Mouse (Mus musculus) liver, embryonic 14.5 days (tissue): ENCODE data around the gene Slc30a4. TPM values are rescaled to one million over a fixed set of nuclear protein-coding genes. Genes with fewer than 3 reads are reported as not detected.

Experiments
- ATAC-seq: fragments of 200-750 bp; cut with Nextera tagmentation; 2 replicates; pipeline ENCODE4 v1.8.0; 2017; ENCODE audit warnings: moderate number of reproducible peaks, mild to moderate bottlenecking, moderate library complexity; ENCODE audit not compliant: insufficient read depth
- DNase-seq, 3 experiments: peaks; one replicate each; pipeline ENCODE4 v3.0.0-alpha.2; 2012 to 2013; ENCODE audit warnings: low read depth in 3 of 3, low spot score in 3 of 3
- H3K27ac ChIP-seq: fragments of 300-500 bp; sonication (generic); 2 replicates; pipeline ENCODE4 v1.5.1; 2014; ENCODE audit warnings: moderate library complexity, mild to moderate bottlenecking, control low read depth, inconsistent platforms
- H3K27me3 ChIP-seq: fragments of 300-500 bp; sonication (generic); 2 replicates; pipeline ENCODE4 v1.6.1; 2014; ENCODE audit warnings: mild to moderate bottlenecking, low read length, moderate library complexity; ENCODE audit not compliant: control insufficient read depth, insufficient read depth
- H3K36me3 ChIP-seq: fragments of 300-500 bp; sonication (generic); replicated peaks from 2 replicates; pipeline ENCODE4 v1.6.1; 2014; ENCODE audit warnings: low read depth; ENCODE audit not compliant: control insufficient read depth, insufficient read depth
- H3K4me1 ChIP-seq, 2 experiments: fragments of 200-500 bp in 1 of 2; fragments of 300-500 bp in 1 of 2; sonication (generic) in 1 of 2; replicated peaks; 2 replicates each; pipeline ENCODE4 v1.6.1; 2012 to 2014; ENCODE audit warnings: antibody characterized with exemption in 1 of 2, inconsistent platforms in 1 of 2, low read length in 1 of 2; ENCODE audit not compliant: control insufficient read depth in 2 of 2, insufficient read depth in 2 of 2
- H3K4me2 ChIP-seq: fragments of 300-500 bp; sonication (generic); 2 replicates; pipeline ENCODE4 v1.6.1; 2014; ENCODE audit warnings: low read depth, mild to moderate bottlenecking, control low read depth, moderate library complexity
- H3K4me3 ChIP-seq, 2 experiments: fragments of 200-500 bp in 1 of 2; fragments of 300-500 bp in 1 of 2; sonication (generic) in 1 of 2; 2 replicates each; pipeline ENCODE4 v1.5.1; 2012 to 2014; ENCODE audit warnings: low read depth in 2 of 2, low read length in 2 of 2, mild to moderate bottlenecking in 2 of 2, control low read depth in 1 of 2, inconsistent platforms in 1 of 2, moderate library complexity in 1 of 2; ENCODE audit not compliant: insufficient read depth in 1 of 2
- H3K9ac ChIP-seq: fragments of 300-500 bp; sonication (generic); replicated peaks from 2 replicates; pipeline ENCODE4 v1.6.1; 2014; ENCODE audit warnings: mild to moderate bottlenecking, control low read depth, moderate library complexity
- H3K9me3 ChIP-seq: fragments of 300-500 bp; sonication (generic); 2 replicates; pipeline ENCODE4 v1.6.1; 2016; ENCODE audit warnings: low read length, mixed read lengths; ENCODE audit not compliant: control insufficient read depth
- CTCF ChIP-seq: IDR thresholded peaks from 2 replicates; pipeline ENCODE4 v1.5.1; 2016; ENCODE audit warnings: antibody characterized with exemption, low read depth, control low read depth
- EP300 ChIP-seq: IDR thresholded peaks from 2 replicates; pipeline ENCODE4 v1.6.1; 2016; ENCODE audit warnings: antibody characterized with exemption, low read depth
- WGBS: fragments of 180-500 bp; shearing (Covaris S2); extraction: QIAGEN DNeasy Blood & Tissue Kit; methylation state at CpG from one replicate; pipeline ENCODE4 v1.1.7; 2014; ENCODE audit not compliant: insufficient replicate concordance; 5-methylcytosine and 5-hydroxymethylcytosine counted together
- polyA plus RNA-seq, 2 experiments: library from polyadenylated mRNA; depleted of rRNA in 1 of 2; stranded (reverse) in 1 of 2; unstranded in 1 of 2; fragments of >200 nt; fragmentation: Nextera tagmentation in 1 of 2; extraction: Ambion mirVana in 1 of 2; gene quantifications; 2 replicates each; pipeline versions ENCODE4 v1.2.1 to v1.2.3; 2012 to 2014

The Slc30a4 gene
- 0.74 and 0.81 TPM in 2 replicates for polyA plus RNA-seq (2012; rRNA removed)
- 1.0 and 1.5 TPM in 2 replicates for polyA plus RNA-seq (2014; fragmentation: Nextera tagmentation; extraction: Ambion mirVana)

GRCm38 (mm10) chr2:122702181-122703036 is at the start of gene Slc30a4:
Gene Slc30a4, minus strand, starts transcription at chr2:122702663.
- under 1% methylated on average over 99 of the region's 111 CpGs for WGBS
- H3K9me3 ChIP-seq: no peaks in the 10 kb centered on the region
- H3K27ac ChIP-seq: no peak within 1 kb of the TSS
- H3K4me2 ChIP-seq: peak within 1 kb of the TSS; percentile 61
- no peaks in the 10 kb centered on the region for H3K36me3 ChIP-seq
- no peak for DNase-seq
- H3K4me1 ChIP-seq: no peaks in the 10 kb centered on the region
- peak within 1 kb of the TSS; percentile 54 to 71 for H3K4me3 ChIP-seq
- no peak for TF ChIP-seq CTCF
- TF ChIP-seq EP300: no peak
- ATAC-seq: peak; percentile 83
- H3K27me3 ChIP-seq: peaks cover 34% of the 10 kb centered on the region
- H3K9ac ChIP-seq: no peak within 1 kb of the TSS; the same call in 1 of the 2 replicates

DNA sequence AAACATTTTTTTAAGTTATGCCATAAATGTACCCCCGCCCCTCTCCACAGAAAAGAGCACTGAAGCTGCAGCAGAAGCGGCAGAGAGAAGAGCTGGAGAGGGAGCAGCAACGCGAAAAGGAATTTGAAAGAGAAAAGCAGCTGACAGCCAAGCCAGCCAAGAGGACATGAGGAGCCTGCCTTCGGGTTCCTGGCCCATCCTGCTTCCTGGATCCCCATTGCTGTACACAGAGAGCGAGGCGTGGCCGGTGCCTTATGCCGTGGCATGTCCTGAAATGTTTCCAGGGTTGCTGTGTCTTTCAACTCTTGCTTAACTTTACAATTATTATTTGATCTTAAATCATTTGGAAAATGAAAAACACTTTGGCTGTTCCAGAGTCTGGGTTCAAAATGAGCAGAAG is 44.0 kb upstream of the Slc30a4 start:
- no peaks in the 10 kb centered on the region for H3K36me3 ChIP-seq
- H3K9ac ChIP-seq: no peak overlapping the region
- no peaks in the 10 kb centered on the region for H3K4me1 ChIP-seq
- 74% methylated on average over 9 of the region's 9 CpGs for WGBS
- no peak overlapping the region for H3K27ac ChIP-seq
- no peaks in the 10 kb centered on the region for H3K27me3 ChIP-seq
- ATAC-seq (no peak), DNase-seq (no peak)
- no peaks in the 10 kb centered on the region for H3K9me3 ChIP-seq
- TF ChIP-seq EP300 (no peak), CTCF (no peak)
- H3K4me2 ChIP-seq: no peak overlapping the region
- no peak overlapping the region for H3K4me3 ChIP-seq

DNA sequence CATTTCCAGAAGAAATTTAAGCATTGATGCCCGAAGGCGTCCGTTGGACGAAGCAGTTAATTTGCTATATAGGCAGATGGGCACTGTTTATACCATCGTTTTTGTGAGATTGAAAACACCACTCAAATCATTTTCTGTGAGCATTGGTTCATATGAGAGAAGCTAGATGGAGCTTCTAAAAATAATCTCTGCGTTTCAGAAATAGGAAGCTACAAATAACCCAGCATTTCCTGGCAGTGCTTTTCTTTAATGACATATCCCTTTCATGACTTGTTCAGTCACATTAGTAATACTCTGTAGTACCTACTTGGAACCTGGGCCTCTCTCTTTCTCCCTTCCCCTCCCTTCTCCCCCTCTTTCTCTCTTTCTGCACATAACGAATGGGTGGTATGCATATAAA is 36.6 kb upstream of the Slc30a4 start:
- DNase-seq (no peak), ATAC-seq (no peak)
- Histone ChIP-seq H3K4me1 (peaks cover 5 to 6% of the 10 kb centered on the region in 2 experiments), H3K9me3 (no peaks in the 10 kb centered on the region), H3K9ac (peak overlapping the region; percentile 82), H3K27me3 (no peaks in the 10 kb centered on the region; the same call in 1 of the 2 replicates), H3K4me2 (peak overlapping the region; percentile 81), H3K36me3 (no peaks in the 10 kb centered on the region), H3K27ac (no peak overlapping the region), H3K4me3 (peak overlapping the region; percentile 73 to 79)
- no peak for TF ChIP-seq CTCF
- TF ChIP-seq EP300: no peak
- WGBS: 22% methylated on average over 7 of the region's 7 CpGs

DNA sequence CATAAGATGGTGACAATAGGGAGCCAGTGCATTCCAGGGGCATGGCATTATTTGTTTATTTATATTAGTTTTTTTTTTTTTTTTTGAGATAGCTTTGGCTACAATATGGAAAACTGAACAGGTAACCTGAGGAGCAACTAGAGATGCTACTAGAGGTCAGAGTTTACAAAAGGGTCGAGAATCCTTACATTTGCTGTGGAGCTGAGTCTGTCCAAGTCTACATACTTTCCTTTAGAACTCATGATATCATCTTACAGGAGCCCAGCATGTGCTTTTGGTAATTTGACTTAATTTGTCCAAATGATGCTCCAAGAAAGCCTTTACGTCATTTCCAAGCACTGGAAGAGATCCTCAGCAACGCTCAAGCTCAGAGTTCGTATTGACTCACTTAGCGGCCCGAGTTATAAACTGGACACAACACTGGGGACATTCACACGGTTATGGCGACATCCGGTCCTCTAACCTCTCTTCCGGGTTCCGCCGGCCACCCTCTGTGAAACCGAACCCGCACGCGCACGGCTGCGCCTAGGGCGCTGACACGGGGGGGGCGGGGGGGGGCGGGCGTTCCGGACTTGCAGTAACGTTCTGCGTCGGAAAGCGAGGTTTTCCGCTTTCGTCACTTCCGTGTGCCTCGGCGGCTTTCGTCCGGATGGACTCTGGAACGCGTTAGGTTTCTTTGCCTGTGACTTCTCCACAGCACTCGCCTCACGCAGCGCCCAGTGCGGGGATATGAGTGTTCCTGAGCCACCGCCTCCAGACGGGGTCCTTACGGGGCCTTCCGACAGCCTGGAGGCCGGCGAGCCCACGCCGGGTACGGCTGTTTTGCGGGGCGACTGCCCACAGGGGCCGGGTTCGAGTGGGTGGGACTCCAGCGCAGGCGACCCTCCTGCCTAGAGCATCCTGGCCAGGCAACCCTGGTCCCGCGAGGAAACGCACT is 35.7 kb upstream of the Slc30a4 start, which contains the start of gene Bloc1s6:
Bloc1s6 (plus strand) TSS at position 610 of the 937 bp plus-strand sequence.
- Histone ChIP-seq H3K9ac (peak within 1 kb of the TSS; percentile 82), H3K4me1 (peaks cover 5 to 6% of the 10 kb centered on the region in 2 experiments), H3K27ac (peak within 1 kb of the TSS; percentile 7), H3K4me3 (peak within 1 kb of the TSS; percentile 73 to 79), H3K9me3 (no peaks in the 10 kb centered on the region), H3K36me3 (no peaks in the 10 kb centered on the region), H3K27me3 (no peaks in the 10 kb centered on the region; the same call in 1 of the 2 replicates), H3K4me2 (peak within 1 kb of the TSS; percentile 81)
- ATAC-seq (peak; percentile 92), DNase-seq (peak; percentile 79 to 84 (median 83))
- TF ChIP-seq EP300 (no peak), CTCF (no peak)
- 1% methylated on average over 52 of the region's 59 CpGs for WGBS
